Mouse (Mus musculus) midbrain, embryonic 10.5 days (tissue): Measurements from ENCODE around the gene Arl15. TPM values are rescaled to one million over a fixed set of nuclear protein-coding genes. Genes with fewer than 3 reads are reported as not detected.
A peak's percentile ranks its signal among the peaks of the same experiment; 100 is the strongest.

Experiments used
- DNase-seq: peaks from one replicate; pipeline ENCODE4 v3.0.0-alpha.2; 2017; ENCODE audit warnings: low spot score
- H3K27ac ChIP-seq: fragments of 300-500 bp; sonication (generic); replicated peaks from 2 replicates; pipeline ENCODE4 v1.5.1; 2016; ENCODE audit warnings: mild to moderate bottlenecking
- H3K27me3 ChIP-seq: fragments of 300-500 bp; sonication (generic); 2 replicates; pipeline ENCODE4 v1.6.1; 2016; ENCODE audit warnings: low read depth, mild to moderate bottlenecking; ENCODE audit not compliant: poor library complexity, severe bottlenecking
- H3K36me3 ChIP-seq: fragments of 300-500 bp; sonication (generic); 2 replicates; pipeline ENCODE4 v1.6.1; 2016; ENCODE audit warnings: mild to moderate bottlenecking, moderate library complexity
- H3K4me1 ChIP-seq: fragments of 300-500 bp; sonication (generic); 2 replicates; pipeline ENCODE4 v1.6.1; 2016
- H3K4me3 ChIP-seq: fragments of 300-500 bp; sonication (generic); 2 replicates; pipeline ENCODE4 v1.5.1; 2016; ENCODE audit warnings: mild to moderate bottlenecking, moderate library complexity
- H3K9me3 ChIP-seq: fragments of 300-500 bp; sonication (generic); replicated peaks from 2 replicates; pipeline ENCODE4 v1.6.1; 2016; ENCODE audit warnings: mild to moderate bottlenecking
- WGBS: fragments of 180-500 bp; shearing (Covaris S2); methylation state at CpG from one replicate; pipeline ENCODE4 v1.1.7; 2016; 5-methylcytosine and 5-hydroxymethylcytosine counted together
- polyA plus RNA-seq: library from polyadenylated mRNA; unstranded; fragments of >200 nt; fragmentation: Nextera tagmentation; extraction: Ambion mirVana; gene quantifications from 2 replicates; pipeline ENCODE4 v1.2.1, GENCODE M21; 2016

Arl15 gene
- polyA plus RNA-seq, 1 experiment from 2014 or later: 10.4 TPM

GRCm38 (mm10) chr13:113888704-113889103 lies 94.4 kb downstream of the Arl15 start:
- peak; percentile 40 for DNase-seq
- H3K27ac ChIP-seq: peak overlapping the region; percentile 82
- peaks cover 14% of the 10 kb centered on the region; the same call in 1 of the 2 replicates for H3K27me3 ChIP-seq
- peaks cover 62% of the 10 kb centered on the region for H3K4me1 ChIP-seq
- H3K4me3 ChIP-seq: peak overlapping the region; percentile 23
- WGBS: 30% methylated on average over 16 of the region's 16 CpGs
- no peaks in the 10 kb centered on the region for H3K9me3 ChIP-seq
- H3K36me3 ChIP-seq: no peaks in the 10 kb centered on the region

- Histone ChIP-seq H3K27ac (peak overlapping the region; percentile 82), H3K4me3 (peak overlapping the region; percentile 23; the same call in 1 of the 2 replicates), H3K36me3 (no peaks in the 10 kb centered on the region), H3K9me3 (no peaks in the 10 kb centered on the region), H3K4me1 (peaks cover 55% of the 10 kb centered on the region), H3K27me3 (peaks cover 14% of the 10 kb centered on the region; the same call in 1 of the 2 replicates)
- no peak for DNase-seq
- 55% methylated on average over 24 of the region's 24 CpGs for WGBS
These were observed 95.1 kb downstream of the Arl15 start for GRCm38 (mm10) chr13:113889140-113890055.

- Histone ChIP-seq H3K27ac (no peak overlapping the region), H3K36me3 (no peaks in the 10 kb centered on the region), H3K27me3 (no peaks in the 10 kb centered on the region), H3K4me1 (no peaks in the 10 kb centered on the region), H3K4me3 (no peak overlapping the region), H3K9me3 (no peaks in the 10 kb centered on the region)
- WGBS: 91% methylated on average over 10 of the region's 10 CpGs
- DNase-seq: no peak
These were observed 102.4 kb downstream of the Arl15 start for GRCm38 (mm10) chr13:113896684-113897083.

DNA sequence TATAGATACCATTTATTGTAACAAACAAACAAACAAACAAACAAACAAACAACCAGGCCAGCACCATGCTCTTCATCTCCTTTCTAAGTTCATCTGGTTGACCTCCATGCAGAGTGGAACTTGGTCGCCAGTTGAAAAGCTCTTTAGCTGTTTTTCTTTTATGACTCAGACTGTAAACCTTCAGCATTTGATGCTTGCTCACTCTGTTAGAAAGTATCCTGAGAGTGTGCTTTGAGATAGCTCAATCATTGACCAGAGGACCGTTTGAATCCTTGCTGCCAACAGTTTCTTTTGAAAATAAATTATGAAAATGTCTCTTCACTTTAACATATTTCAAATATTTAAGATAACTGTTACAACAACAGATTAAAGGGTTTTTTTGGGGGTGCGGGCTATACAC lies 103.2 kb downstream of the Arl15 start:
- Histone ChIP-seq H3K27me3 (no peaks in the 10 kb centered on the region), H3K4me3 (no peak overlapping the region), H3K36me3 (no peaks in the 10 kb centered on the region), H3K9me3 (no peaks in the 10 kb centered on the region), H3K4me1 (no peaks in the 10 kb centered on the region), H3K27ac (no peak overlapping the region)
- DNase-seq: no peak
- 97% methylated on average over 3 of the region's 3 CpGs for WGBS

- no peak overlapping the region for H3K4me3 ChIP-seq
- H3K4me1 ChIP-seq: no peaks in the 10 kb centered on the region
- no peaks in the 10 kb centered on the region for H3K36me3 ChIP-seq
- no peak overlapping the region for H3K27ac ChIP-seq
- H3K9me3 ChIP-seq: no peaks in the 10 kb centered on the region
- no peaks in the 10 kb centered on the region for H3K27me3 ChIP-seq
- 94% methylated on average over 9 of the region's 9 CpGs for WGBS
- no peak for DNase-seq
These were observed 103.6 kb downstream of the Arl15 start for GRCm38 (mm10) chr13:113897951-113898350.

DNA sequence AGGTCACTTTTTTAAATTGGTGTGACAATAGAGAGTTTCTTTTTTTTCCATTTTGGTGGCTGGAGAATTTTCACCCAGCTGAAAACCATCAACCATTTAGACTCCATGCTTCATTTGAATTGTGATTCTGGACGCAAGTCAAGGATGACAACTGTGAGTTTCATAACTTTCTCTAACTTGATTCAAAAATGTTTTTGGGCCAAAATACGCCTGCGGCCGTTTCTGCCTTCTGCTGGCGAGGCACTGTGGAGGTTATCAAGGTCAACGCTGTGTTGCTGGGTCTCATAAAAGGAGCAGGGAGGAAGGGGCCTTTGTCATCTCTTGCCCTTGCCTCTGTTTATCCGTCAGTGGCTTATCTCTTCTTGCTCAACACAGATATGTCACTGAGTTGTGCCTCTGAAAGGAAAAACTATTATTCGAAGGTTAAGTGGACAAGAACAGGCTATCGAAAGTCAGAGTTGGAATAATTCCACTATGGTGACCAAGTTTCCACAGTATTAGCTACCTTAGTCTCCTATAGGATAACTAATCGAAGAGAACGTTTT lies 106.8 kb downstream of the Arl15 start:
- 93% methylated on average over 11 of the region's 11 CpGs for WGBS
- Histone ChIP-seq H3K4me1 (no peaks in the 10 kb centered on the region), H3K9me3 (no peaks in the 10 kb centered on the region), H3K36me3 (no peaks in the 10 kb centered on the region), H3K4me3 (no peak overlapping the region), H3K27ac (no peak overlapping the region), H3K27me3 (no peaks in the 10 kb centered on the region)
- DNase-seq: no peak

DNA sequence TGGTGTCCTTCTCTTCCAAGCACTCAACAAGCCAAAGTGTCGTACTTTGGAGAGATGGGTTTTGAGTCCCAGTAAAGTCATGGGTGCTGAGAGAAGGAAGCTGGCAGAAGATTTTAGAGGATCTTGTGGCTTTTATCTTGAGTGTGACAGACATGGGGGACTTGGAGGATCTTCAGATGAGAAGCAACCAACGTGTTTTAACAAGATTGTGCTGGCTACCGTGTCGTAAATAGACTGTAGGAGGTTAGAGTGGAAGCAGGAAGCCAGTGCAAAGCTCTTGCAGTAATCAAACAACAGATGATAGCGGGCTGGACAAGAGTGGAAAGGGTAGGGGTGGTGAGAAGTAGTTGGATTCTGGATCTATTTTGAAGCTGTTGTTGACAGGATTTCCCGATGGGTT lies 109.0 kb downstream of the Arl15 start:
- H3K4me3 ChIP-seq: no peak overlapping the region
- H3K27ac ChIP-seq: no peak overlapping the region
- H3K4me1 ChIP-seq: 0 out of 2 replicates have a peak, but pooled peaks cover 4% of the 10 kb centered on the region
- H3K36me3 ChIP-seq: no peaks in the 10 kb centered on the region
- WGBS: 90% methylated on average over 6 of the region's 6 CpGs
- no peaks in the 10 kb centered on the region for H3K27me3 ChIP-seq
- no peaks in the 10 kb centered on the region for H3K9me3 ChIP-seq
- DNase-seq: no peak

DNA sequence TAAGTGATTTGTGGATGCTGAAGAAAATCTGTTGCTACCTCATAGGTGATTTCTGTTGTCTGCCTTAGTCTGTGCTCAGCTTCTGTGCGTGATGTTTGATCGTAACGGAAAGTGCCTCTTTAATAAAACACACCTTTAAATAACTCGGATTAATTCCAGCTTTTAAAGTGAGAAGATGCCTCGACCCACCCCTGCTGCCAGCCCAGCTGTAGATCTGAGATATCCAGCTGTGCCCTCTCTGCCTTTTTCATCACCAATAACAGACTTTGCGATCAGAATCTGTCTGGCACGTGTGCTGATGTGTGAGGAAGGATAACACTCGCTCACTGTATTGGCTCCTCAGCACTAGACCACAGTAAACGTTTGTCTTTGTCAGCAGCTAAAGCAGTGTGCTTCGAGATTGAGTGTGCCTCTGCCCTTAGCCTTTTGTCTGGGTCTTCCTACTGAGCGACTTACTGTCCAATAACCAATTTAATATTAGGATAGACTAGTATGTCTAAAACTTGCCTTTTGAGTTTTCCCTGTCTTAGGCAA lies 117.7 kb downstream of the Arl15 start:
- 65% methylated on average over 11 of the region's 11 CpGs for WGBS
- Histone ChIP-seq H3K4me1 (peaks cover 45% of the 10 kb centered on the region), H3K9me3 (no peaks in the 10 kb centered on the region), H3K4me3 (no peak overlapping the region), H3K36me3 (no peaks in the 10 kb centered on the region), H3K27me3 (0 out of 2 replicates have a peak, but pooled peaks cover 4% of the 10 kb centered on the region), H3K27ac (no peak overlapping the region)
- DNase-seq: no peak

GRCm38 (mm10) chr13:113914551-113914971 lies 120.3 kb downstream of the Arl15 start:
- Histone ChIP-seq H3K4me3 (no peak overlapping the region), H3K27ac (peak overlapping the region; percentile 76), H3K4me1 (peaks cover 66% of the 10 kb centered on the region), H3K27me3 (peaks cover 4% of the 10 kb centered on the region; the same call in 1 of the 2 replicates), H3K36me3 (no peaks in the 10 kb centered on the region), H3K9me3 (no peaks in the 10 kb centered on the region)
- DNase-seq: peak; percentile 72
- 9% methylated on average over 9 of the region's 9 CpGs for WGBS

DNA sequence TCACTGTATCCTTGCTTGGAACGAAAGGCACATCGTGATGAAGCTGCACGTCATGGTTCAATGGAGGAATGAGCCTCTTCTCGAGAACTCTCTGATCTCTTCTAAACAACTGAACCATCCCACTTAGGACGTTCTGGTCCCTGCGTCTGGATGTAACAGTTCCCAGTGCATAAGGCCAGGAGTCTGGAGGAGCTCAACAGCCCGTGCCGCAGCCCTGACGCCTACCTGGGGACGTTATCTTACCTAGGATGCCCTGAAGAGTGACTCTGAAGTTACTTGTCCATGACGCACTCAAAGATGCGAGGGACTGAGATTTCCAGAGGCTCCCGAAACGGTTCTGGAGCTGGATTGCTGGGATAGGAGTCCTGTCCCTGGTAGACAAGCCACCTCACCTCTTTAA lies 121.4 kb downstream of the Arl15 start:
- WGBS: 84% methylated on average over 14 of the region's 14 CpGs
- no peak for DNase-seq
- Histone ChIP-seq H3K4me1 (peaks cover 71% of the 10 kb centered on the region), H3K4me3 (no peak overlapping the region), H3K9me3 (no peaks in the 10 kb centered on the region), H3K36me3 (no peaks in the 10 kb centered on the region), H3K27ac (peak overlapping the region; percentile 47; the same call in 1 of the 2 replicates), H3K27me3 (peaks cover 10% of the 10 kb centered on the region; the same call in 1 of the 2 replicates)

DNA sequence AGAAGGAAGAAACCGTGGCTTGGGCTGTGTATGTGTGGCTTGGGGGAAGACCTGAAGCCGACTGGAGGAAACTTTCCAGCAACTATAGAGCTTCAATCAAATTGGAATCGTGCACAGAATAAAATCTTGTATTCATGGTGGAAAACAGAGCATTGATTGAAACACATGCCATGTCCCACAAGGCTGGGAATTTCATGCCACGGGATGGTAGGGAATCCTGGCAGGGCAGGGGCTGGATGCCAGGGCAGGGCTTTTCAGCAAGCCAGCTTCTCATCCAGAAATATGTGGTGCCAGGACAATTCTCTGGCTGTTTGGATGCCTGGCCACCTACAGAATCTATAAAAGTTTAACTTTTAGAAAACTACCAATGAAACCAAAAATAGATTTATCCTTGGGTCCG lies 122.5 kb downstream of the Arl15 start:
- peaks cover 10% of the 10 kb centered on the region; the same call in 1 of the 2 replicates for H3K27me3 ChIP-seq
- H3K27ac ChIP-seq: peak overlapping the region; percentile 91
- H3K9me3 ChIP-seq: no peaks in the 10 kb centered on the region
- H3K36me3 ChIP-seq: no peaks in the 10 kb centered on the region
- peaks cover 67% of the 10 kb centered on the region for H3K4me1 ChIP-seq
- WGBS: 89% methylated on average over 5 of the region's 5 CpGs
- no peak overlapping the region for H3K4me3 ChIP-seq
- DNase-seq: no peak

GRCm38 (mm10) chr13:113917376-113917775 lies 123.1 kb downstream of the Arl15 start:
- Histone ChIP-seq H3K9me3 (no peaks in the 10 kb centered on the region), H3K4me3 (peak overlapping the region; percentile 33; the same call in 1 of the 2 replicates), H3K27ac (peak overlapping the region; percentile 91), H3K4me1 (peaks cover 63% of the 10 kb centered on the region), H3K36me3 (no peaks in the 10 kb centered on the region), H3K27me3 (peaks cover 10% of the 10 kb centered on the region; the same call in 1 of the 2 replicates)
- no peak for DNase-seq
- 63% methylated on average over 6 of the region's 6 CpGs for WGBS
